Mouse (Mus musculus) MEL-GATA-1-ER (cell line): ENCODE data around the gene Ccdc42.

ENCODE experiments used
- DNase-seq: peaks from one replicate; pipeline ENCODE4 v3.0.0-alpha.2; 2012; ENCODE audit warnings: low read depth; ENCODE audit errors: extremely low read depth

The Ccdc42 gene

GRCm38 (mm10) chr11:68644781-68645180 is 58.0 kb downstream of the Ccdc42 start:
- DNase-seq = no peak
